Comparison of ENCODE assay signal across 8 mouse cellular contexts in genomic region chr10:117672693-117673092, GRCm38 (mm10). TPM values are rescaled to one million over a fixed set of nuclear protein-coding genes. Genes with fewer than 3 reads are reported as not detected.
DNase-seq lines count a peak whose midpoint lies in the region; ATAC-seq and TF ChIP-seq lines count a peak whose summit lies in the region.
"Had no signal": no experiment of that assay in that cellular context is flagged by ENCODE, and none has a peak within 500 bp of the region (broad histone marks: within the 10 kb centered on the region; RNA-seq: fewer than 3 reads in every experiment).

No protein-coding gene starts in this region.

- no peak for TF ChIP-seq POLR2A in kidney, adult 2 months (IDR thresholded peaks at IDR 0.05; ENCODE audit: low read depth, low read length)

- H3K9ac ChIP-seq in kidney, embryonic 15.5 days: no peak overlapping the region
- no peak overlapping the region for H3K9ac ChIP-seq in embryonic facial prominence, embryonic 14.5 days (ENCODE audit: low read depth, low read length)

- H3K36me3 ChIP-seq in kidney, adult 2 months (ENCODE audit: control insufficient read depth, insufficient read depth, low read length): no peaks in the 10 kb centered on the region
- 0 out of 2 replicates have a peak, but pooled peaks cover 9% of the 10 kb centered on the region for H3K36me3 ChIP-seq in kidney, embryonic 15.5 days
- H3K36me3 ChIP-seq in embryonic facial prominence, embryonic 14.5 days (ENCODE audit: control insufficient read depth, insufficient read depth, low read length): no peaks in the 10 kb centered on the region
- H3K36me3 ChIP-seq: G1E had no signal

- H3K9me3 ChIP-seq in kidney, embryonic 15.5 days (replicated peaks): no peaks in the 10 kb centered on the region
- H3K9me3 ChIP-seq in embryonic facial prominence, embryonic 14.5 days (ENCODE audit: control insufficient read depth, low read length): no peaks in the 10 kb centered on the region
- H3K9me3 ChIP-seq: G1E had no signal

- 57% methylated on average over 7 of the region's 7 CpGs for whole genome bisulfite sequencing in kidney, adult 2 months
- 65% methylated on average over 7 of the region's 7 CpGs for WGBS in kidney, embryonic 15.5 days
- WGBS in embryonic facial prominence, embryonic 14.5 days: 22% methylated on average over 7 of the region's 7 CpGs

- peak; percentile 38 for DNase-seq in kidney, adult 2 months
- DNase-seq in brain, adult 2 months (ENCODE audit: low read depth, low spot score): peak; percentile 91
- DNase-seq in embryonic facial prominence, embryonic 14.5 days (ENCODE audit: low spot score): peak; percentile 88
- peak; percentile 19 to 47 for DNase-seq in left cerebral cortex, postnatal 25 days (ENCODE audit: low spot score in 2 of 2)
- DNase-seq in natural killer cell, adult 2 months (ENCODE audit: low spot score in 2 of 2): no peak

- peaks cover 4% of the 10 kb centered on the region; the same call in 1 of the 2 replicates for H3K4me1 ChIP-seq in kidney, adult 2 months (ENCODE audit: control insufficient read depth, insufficient read depth, low read length)
- peaks cover 19% of the 10 kb centered on the region for H3K4me1 ChIP-seq in kidney, embryonic 15.5 days
- peaks cover 8% of the 10 kb centered on the region; the same call in 1 of the 2 replicates for H3K4me1 ChIP-seq in embryonic facial prominence, embryonic 14.5 days (ENCODE audit: control insufficient read depth, insufficient read depth, low read length)

- H3K4me2 ChIP-seq in kidney, embryonic 15.5 days: no peak overlapping the region
- H3K4me2 ChIP-seq in embryonic facial prominence, embryonic 14.5 days (ENCODE audit: low read depth, low read length): no peak overlapping the region

- no peak for ATAC-seq in kidney, embryonic 15.5 days (replicated peaks; ENCODE audit: low FRiP score)
- peak; percentile 53 for ATAC-seq in embryonic facial prominence, embryonic 14.5 days (ENCODE audit: low read depth)
- ATAC-seq in granulocyte monocyte progenitor cell, adult 5-6 weeks (replicated peaks; ENCODE audit: poor library complexity, severe bottlenecking): no peak

- intact Hi-C loops in left cerebral cortex, postnatal 25 days (cut with DNase I): no loop called here

- H3K27me3 ChIP-seq in kidney, adult 2 months (replicated peaks; ENCODE audit: control insufficient read depth, insufficient read depth, low read length): no peaks in the 10 kb centered on the region
- no peaks in the 10 kb centered on the region for H3K27me3 ChIP-seq in kidney, embryonic 15.5 days
- H3K27me3 ChIP-seq in embryonic facial prominence, embryonic 14.5 days (replicated peaks; ENCODE audit: control insufficient read depth, insufficient read depth, low read length): no peaks in the 10 kb centered on the region

- no peak for TF ChIP-seq CTCF in kidney, adult 2 months (conservative IDR thresholded peaks at IDR 0.05; ENCODE audit: insufficient read depth, insufficient read length, low read depth, low read length)

- no peak overlapping the region for H3K27ac ChIP-seq in kidney, adult 2 months (ENCODE audit: insufficient read depth, low read depth, low read length)
- no peak overlapping the region for H3K27ac ChIP-seq in kidney, embryonic 15.5 days
- no peak overlapping the region for H3K27ac ChIP-seq in embryonic facial prominence, embryonic 14.5 days (replicated peaks; ENCODE audit: low read depth, low read length)

- no peak overlapping the region for H3K4me3 ChIP-seq in kidney, adult 2 months (ENCODE audit: insufficient read depth, low read depth, low read length)
- H3K4me3 ChIP-seq in kidney, embryonic 15.5 days (replicated peaks): no peak overlapping the region
- no peak overlapping the region for H3K4me3 ChIP-seq in embryonic facial prominence, embryonic 14.5 days (ENCODE audit: low read depth, low read length)

RNA-seq across cellular contexts. Expression of gene Mdm2, which starts 37.9 kb away (rescaled TPM):
- polyA plus RNA-seq in kidney, adult 2 months (2012; rRNA removed): 21.9 and 22.9 TPM in 2 replicates
- 47.4 and 49.7 TPM in 2 replicates for polyA plus RNA-seq in kidney, embryonic 15.5 days (2015; fragmentation: Nextera tagmentation; extraction: Ambion mirVana)
- 33.8 and 34.1 TPM in 2 replicates for polyA plus RNA-seq in embryonic facial prominence, embryonic 14.5 days (2014; fragmentation: Nextera tagmentation; extraction: Ambion mirVana)
- 10 to 100 TPM; 53.4 to 57.5 TPM for total RNA-seq in left cerebral cortex, postnatal 25 days (2021)
- 43.0 and 62.0 TPM in 2 replicates for total RNA-seq in granulocyte monocyte progenitor cell, adult 5-6 weeks (2014; fragmentation: Nextera tagmentation)
- total RNA-seq in granulocyte monocyte progenitor cell, adult 5-6 weeks (2017): 45.3 and 47.9 TPM in 2 replicates

RNA-seq across cellular contexts. Expression of gene Cpm, which starts 43.4 kb away (rescaled TPM):
- 36.7 and 37.2 TPM in 2 replicates for polyA plus RNA-seq in kidney, adult 2 months (2012; rRNA removed)
- polyA plus RNA-seq in kidney, embryonic 15.5 days (2015; fragmentation: Nextera tagmentation; extraction: Ambion mirVana): 31.3 and 31.5 TPM in 2 replicates
- 37.6 and 43.6 TPM in 2 replicates for polyA plus RNA-seq in embryonic facial prominence, embryonic 14.5 days (2014; fragmentation: Nextera tagmentation; extraction: Ambion mirVana)
- 1 to 10 TPM; 4.0 to 5.3 TPM for total RNA-seq in left cerebral cortex, postnatal 25 days (2021)
- total RNA-seq in granulocyte monocyte progenitor cell, adult 5-6 weeks (2014; fragmentation: Nextera tagmentation): not detected in 2 replicates
- total RNA-seq in granulocyte monocyte progenitor cell, adult 5-6 weeks (2017): 0.46 TPM in 1 of 2 replicates, not detected in the other
- polyA plus RNA-seq: G1E had no signal

Comparison
In these comparisons a context has a peak if more than half of its experiments do, and no peak if none do; other contexts are left out.
1. DNase-seq: peak in kidney, adult 2 months (single experiment), brain, adult 2 months (single experiment), embryonic facial prominence, embryonic 14.5 days (single experiment) and left cerebral cortex, postnatal 25 days (2 of 2); none in natural killer cell, adult 2 months (0 of 2).